Mouse (Mus musculus) layer of hippocampus, adult 9-10 months (tissue): ENCODE measurements at regions not wholly inside any gene's neighbourhood (a gene's known extent, or its start where the extent isn't known, plus 50 kb on each side); places are given as distances from the start of the nearest gene placed in this dataset.

Experiments used
- DNase-seq: peaks from one replicate; pipeline ENCODE4 v3.0.0; 2022; ENCODE audit warnings: low spot score

DNA sequence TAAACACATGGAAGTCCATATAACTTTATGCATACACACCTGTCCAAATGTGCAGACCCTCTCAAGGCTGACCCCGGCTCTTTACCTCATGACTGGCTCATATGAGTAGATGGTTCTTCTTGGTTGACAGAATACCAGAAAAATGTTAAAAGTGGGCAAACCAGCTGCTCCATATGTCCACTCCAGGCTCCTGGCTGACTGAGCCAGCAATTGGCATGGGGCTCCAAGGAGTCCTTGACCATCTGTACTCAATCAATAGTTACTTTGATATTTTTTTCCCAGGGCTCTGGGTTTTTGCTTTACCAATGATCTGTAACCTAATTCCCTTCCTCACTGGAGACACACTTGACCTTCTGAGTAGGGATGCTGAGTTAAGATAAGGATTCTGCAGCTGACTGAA, 345.5 kb downstream of the Ccser2 start:
- no peak for DNase-seq

DNA sequence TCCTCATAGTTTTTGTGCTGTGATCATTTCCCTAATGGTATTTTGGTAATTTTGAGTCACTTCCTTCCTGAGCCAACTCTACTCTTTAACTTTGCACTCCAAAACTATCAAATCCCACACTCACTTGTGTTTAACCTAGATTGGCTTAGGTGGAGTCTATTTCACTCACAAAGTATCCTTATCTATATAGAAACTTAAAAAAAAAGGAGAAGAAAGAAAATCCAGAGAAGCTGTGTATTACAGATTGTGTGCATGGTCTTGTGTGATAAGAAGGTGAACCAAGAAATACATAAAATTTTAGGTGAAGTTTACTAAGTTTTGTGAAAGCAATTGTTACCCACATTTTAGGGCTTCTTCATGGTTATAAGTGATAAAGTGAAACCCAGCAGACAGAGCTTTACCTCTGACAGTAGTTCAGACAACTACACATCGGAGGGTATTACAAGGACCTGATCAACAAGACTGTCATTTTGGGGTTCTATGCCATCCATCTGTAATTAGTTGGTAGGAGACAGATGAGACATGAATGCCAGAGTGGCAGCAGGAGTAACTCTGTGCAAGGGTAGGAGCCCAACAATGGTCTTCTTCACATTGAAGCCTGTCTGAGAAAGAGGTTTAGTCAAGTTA, 350.0 kb downstream of the Ccser2 start:
- DNase-seq, result no peak

DNA sequence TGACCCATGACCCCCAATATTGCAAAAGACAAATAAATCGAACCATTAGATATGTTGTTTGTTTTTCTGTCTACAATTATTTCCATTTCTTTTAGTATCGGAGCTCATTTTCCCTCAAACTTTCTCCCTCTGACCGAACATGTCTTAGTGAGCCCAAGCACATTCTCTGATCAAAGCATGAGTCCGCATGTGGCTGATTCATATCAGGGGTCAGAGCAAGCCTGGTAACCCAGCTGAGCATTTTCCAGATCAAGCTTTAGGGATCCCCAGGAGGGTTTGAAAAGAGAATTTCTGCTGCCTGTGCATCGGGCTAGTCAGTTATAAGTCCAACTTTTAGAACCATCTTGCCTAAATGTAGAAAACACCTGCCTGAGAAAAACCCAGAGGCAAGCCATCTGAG, 350.6 kb downstream of the Ccser2 start:
- DNase-seq, result no peak

DNA sequence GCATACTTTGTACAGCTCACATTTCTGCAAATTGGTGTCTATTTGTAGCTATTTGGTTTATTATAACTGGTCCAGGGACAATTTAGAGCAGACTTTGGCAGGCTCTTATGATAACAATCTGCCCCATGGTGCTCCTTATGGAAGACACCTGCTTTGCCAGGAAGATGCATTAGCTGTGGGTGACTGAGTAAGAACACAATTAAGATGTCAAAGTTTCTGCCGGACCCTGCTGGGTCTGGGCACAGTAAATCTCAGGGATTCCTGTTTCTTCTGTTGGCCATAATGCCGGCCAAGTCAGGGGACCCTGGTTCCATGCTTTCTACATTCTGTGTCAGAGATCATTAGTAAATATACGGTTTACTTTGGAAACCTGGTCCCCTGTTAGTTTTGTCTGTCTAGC, 353.7 kb downstream of the Ccser2 start:
- DNase-seq, result no peak

DNA sequence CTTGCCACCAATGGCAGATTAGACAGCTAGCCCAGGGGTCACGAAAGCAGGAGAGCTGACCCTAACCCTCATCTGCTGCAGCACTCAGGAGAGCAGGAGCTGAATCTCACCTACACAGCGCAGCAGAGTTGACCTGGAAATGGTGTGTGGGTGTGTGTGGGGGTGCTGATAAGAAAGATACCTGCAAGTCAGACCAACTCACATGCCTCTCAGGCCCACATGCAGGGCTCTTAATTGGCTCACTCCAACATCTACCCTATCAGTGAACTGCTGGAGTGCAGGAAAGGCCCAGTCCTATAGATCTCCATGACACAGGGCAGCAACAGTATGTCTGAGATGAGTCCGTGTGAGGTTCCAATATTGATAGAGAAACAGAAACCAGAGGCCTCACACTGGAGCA, 355.7 kb downstream of the Ccser2 start:
- DNase-seq, result no peak

DNA sequence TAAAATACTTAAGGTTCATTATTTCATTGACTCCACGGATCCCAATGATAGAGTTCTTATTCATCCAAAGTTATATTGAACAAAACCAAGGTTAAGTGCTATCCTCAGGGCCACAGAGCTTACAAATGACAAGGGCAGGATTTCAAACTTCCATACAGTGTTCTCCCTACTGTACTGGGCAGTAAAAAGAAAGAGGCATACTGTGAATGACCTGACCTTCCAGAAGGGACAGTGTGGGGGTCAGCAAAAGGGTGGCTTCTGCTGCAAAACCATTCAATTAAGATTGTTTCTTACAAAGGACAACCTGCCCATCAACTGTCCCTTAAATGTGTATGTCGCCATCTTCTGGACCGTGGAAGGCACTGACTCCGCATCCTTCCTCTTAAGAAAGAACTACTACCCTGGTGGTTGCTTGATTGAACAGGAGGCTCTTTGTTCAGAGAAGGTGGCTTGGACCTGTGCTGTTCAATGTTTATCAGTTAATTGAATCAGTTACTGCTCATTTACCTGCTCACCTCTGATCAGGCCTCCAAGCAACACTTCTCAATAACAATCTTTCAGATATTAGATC, 384.4 kb downstream of the Ccser2 start:
- DNase-seq, result no peak

DNA sequence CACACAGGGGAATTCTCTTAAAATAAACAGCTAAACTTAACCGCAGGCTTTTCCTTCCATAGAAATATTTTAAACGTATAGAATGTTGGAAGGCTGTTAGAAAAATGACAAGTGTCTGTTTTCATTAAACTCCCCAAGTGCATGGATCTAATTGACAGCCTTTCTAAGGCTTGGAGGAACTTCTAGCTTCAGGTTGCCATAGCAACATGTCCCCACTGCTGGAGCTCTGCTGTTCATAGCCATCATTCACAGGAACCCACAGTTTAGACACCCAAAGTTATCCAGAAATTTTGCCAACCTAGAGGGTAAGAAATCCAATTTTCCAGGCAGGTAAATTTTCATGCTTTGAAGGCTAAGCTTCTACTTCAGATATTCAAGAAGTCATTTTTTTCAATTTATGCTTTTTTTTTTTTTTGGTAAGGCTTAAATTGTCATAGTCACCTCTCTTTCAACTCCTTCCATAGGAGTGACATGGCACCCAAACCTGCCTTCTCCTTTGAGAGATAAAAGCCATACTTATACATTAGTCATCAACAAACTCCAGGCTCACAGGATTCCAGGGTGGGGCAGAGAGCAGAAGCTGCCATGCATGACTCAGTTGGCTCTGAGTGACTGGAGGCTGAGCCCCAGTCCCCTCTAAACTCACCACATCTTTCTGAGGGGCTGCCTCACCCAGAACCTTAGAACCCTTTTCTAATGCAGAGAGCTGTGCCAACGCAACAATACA, 385.1 kb downstream of the Ccser2 start:
- peak; percentile 18 for DNase-seq

DNA sequence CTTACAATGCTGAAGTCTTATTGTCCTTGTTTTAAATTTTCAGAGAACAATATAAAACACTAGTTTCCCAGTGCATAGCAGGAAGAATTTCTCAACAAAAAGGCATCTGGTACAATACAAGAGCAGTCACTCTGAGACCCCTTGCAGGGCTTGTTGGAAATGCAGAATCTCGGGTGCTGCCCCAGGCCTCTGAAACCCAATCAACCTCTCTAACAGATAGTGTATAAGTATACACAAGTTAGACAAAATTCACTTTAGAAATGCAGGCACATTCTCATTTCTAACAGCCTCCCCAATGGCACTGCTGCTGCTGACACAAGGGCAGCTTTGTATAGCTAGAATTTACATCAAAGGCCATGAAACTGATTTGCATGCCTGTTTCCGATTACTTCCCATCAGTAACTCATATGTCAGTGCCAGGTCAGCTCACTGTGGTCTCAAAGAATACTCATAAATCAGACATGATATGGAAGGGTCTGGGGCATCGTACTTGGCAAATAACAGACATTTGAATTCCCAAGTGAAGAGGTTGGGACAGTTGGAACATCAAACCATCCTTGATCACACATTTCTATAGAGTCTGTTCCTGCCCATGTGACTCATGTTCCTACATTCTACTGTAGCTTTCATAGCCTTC, 405.2 kb downstream of the Ccser2 start:
- DNase-seq, result no peak

DNA sequence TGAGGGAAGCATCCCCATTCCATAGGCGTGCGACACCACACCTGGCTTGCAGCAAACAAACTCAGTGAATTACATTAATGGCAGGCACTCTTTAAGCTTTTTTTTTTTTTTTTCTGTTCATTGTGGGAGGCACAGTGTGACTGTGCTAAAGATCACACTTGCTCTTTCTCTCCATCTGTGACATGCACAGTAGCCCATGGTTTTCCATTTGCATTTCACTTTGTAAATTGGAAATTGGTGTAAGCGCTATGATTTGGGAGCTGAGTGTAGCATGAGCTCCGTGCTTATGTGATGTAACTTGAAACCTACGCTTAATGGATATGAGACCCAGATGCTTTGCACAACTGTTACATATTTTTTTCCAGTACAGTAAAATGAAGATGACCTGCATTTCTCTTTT, 431.2 kb downstream of the Ccser2 start:
- no peak for DNase-seq

DNA sequence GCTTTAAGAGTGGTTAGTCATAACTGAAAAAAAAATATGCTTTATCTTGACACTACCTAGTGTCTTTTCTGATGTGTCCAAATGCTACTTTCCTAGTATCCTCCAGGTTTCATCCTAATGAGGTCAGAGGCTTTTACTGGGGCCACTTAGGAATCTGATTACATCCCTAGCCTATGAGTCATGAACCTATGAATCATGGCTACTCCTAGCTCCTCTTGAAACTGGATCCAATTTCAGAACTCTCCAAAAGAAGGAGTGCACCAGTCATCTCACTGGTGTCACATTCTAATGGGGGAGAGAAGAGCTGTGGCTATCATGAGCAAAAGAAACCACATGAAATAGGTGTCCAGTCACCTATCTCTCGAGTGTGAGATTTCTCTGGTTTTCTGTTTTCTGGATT, 432.6 kb downstream of the 4930474N05Rik start:
- no peak for DNase-seq

DNA sequence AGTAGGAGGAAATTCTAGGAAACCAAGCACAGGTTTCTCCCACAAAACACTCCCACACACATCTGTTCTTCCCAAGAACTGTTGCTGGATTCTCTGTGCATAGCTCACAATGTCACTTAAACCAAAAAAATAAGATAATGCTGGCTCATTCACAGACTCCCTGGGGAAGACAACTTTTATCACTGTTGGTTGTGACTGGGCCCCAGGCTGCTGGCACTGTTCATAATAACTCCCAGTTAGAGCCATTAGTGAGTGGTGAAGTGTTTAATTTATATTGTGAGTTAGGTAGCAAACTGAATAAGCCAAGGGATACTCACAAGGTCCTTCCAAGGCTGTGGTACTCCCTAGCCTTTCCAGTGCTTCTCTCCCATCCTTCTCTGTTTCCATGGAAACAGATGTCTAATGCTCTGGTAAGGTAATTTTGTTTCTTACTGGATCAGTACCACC, 430.9 kb downstream of the 4930474N05Rik start:
- DNase-seq, result peak; percentile 46

DNA sequence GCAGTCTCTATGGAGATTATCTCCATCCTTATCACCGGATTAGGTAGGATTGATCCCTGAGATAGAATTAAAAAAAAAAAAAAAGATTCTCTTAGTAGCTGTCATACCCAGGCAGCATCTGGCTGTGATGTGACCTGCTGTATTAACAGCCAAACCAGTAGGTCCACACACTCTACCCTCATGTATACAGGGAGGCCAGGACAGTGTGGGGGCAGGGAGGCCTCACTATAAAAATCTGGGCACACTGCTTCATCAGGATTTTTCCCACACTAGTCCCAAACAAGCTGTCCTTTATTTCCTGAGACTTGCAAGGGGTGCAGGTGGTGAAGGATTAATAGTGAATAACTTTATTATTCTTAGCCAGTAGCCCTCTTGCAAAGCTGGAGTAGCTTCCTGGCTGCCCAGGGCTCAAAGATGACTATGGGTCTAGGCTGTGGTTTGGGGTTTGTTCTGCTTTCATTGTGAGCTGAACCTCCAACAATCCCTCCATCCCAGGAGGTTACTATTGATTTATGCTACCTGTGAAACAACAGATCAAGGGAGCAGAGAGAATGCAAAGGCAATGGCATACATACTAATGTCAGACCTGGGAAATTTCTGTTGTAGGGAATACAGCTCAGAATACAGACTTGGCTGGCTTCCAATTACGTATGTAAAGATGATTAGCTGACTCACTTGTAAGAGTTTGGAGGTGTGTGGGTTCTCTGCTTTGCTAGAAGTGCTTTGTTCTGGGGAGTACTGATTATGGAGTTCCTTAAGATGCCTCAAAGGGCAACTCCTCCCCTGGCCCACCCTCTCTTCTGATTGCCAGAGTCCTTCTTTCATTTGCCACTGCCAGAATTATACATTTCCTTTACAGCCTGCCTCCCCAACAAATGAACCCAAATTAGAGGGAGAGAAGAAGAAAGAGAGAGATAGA, 407.6 kb downstream of the 4930474N05Rik start:
- DNase-seq, result no peak

DNA sequence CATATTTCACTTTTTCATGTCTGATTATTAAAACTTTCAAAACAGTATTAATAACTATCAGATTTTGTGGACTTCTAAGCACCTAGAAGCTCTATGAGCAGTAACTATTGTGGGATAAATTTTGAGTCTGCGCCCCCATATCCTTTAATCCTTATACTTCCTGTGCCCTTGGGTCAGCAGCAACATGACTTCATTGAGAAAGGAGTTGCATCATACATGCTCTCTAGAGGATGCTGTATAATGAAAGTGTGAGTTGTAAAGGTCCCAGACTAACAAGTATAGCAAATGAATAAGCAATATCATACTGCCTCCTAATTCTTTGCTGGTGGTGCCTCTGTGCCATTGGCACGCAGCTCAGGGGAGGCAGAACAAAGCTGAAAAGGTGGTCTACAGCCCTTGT, 404.6 kb downstream of the 4930474N05Rik start:
- no peak for DNase-seq

DNA sequence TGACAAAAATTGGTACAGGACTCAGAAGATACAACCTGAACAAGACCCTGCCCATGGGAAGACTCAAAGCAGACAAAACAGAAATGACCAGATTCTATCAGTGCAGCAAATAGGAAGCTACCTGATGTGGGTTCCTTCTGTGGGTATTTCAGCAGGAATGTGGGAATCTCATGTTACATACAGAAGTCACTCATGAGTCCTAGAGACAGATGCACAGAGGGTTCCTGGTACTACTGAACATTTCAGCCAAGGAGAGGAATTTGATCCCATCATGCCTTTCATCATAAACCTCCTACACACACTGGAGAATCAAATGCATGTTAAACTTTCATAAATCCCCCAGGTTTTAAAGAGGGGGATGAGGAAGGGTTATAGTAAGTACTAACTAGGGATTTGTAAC, 390.8 kb downstream of the 4930474N05Rik start:
- DNase-seq, result no peak

DNA sequence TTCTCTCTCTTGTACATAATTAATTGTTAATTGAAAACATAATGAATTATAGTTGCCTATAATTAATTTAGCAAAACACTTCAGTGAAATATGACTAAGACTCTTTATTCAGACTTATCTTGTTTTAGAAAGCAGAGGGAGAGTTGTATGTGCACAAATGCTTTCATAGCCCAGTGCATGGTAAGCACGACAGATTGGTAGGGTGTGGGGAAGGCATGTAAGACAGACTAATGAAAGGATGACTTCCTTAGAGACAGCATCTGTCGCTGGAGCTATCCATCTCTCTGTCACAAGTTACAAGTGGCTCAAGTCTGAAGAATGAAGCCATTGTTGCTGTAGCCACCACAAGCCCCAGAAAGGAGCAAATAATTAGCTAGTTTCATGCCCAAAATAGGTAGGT, 376.9 kb downstream of the 4930474N05Rik start:
- DNase-seq, result no peak

DNA sequence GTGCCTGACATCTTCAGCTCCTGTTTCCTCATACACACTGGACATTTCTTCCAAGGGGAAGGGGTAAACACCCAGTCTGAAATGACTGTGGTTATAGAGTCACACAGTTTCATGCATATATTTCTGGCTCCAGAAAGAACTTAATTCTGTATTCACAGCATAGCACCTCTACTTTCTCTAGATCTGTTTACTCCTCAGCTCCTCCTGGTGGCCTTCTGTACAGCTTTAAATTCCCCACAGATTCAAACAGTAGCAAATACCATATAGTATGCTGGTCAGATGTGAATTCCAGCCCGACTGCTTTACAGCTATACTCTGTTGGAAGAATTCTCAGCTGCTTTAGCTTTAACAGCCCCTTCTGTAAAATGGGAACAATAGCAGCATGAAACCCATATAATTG, 375.6 kb downstream of the 4930474N05Rik start:
- DNase-seq, result no peak

DNA sequence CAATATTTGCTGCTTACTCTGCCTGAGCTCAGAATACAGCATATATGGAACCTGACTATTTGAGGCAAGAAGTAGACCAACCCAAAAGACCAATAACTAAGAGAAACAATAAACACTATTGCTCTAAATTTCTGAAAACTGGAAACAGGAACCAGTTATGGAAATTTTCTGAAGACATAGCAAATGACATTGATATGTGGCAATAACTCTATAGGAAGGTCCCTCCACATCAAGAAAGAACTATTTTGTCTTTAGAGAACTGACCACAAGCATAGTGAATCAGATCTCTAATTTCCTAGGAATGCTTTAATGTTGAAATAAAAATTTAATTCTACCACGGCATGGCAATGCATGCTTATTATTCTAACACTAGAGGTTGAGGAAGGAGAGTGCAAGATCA, 358.3 kb downstream of the 4930474N05Rik start:
- no peak for DNase-seq

DNA sequence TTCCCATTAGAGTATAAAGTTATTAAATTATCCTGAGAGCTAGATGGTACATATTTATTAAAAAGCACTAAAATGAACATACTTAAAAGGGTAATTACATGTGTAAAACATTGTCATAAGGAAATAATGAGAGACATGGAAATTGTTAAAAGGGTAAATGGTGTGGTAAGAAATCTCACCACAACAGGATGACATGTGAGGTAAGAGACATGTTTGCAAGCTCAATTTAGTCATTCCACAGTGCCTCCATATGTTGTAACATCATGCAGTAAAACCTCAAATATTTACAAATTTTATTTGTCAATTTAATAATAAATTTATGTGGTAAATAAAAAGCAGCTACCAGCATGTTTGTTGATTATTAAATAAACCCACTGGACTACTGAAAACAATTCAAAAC, 355.4 kb downstream of the 4930474N05Rik start:
- DNase-seq, result no peak

DNA sequence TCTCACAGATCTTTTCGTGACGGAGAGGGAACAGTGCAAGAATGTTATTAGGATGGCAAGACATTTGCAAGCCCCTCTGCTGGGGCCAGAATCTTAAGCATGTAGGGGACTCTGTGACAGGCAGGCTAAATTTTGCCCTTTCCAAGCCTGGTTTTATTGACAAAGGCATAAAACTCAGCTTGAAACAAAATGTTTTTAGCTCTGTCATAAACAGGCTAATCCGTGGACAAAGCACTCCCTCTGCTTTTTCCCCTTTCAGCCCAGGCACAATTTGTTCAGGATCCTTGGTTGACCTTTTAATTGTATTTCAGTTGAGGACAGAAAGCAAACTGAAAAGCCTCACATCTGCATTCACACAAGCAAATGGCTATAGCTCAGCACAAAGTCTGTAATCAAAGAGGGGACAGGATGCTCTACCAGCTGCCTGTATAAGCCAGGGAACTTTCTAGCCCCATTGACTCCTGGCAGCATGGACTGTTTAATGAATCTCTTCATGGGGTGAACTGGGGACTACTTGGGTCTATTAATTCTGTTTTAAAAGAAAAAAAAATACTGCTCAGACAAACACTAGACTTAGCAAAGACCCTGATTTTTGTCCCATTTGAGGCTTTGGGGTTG, 320.0 kb downstream of the 4930474N05Rik start:
- DNase-seq, result no peak

DNA sequence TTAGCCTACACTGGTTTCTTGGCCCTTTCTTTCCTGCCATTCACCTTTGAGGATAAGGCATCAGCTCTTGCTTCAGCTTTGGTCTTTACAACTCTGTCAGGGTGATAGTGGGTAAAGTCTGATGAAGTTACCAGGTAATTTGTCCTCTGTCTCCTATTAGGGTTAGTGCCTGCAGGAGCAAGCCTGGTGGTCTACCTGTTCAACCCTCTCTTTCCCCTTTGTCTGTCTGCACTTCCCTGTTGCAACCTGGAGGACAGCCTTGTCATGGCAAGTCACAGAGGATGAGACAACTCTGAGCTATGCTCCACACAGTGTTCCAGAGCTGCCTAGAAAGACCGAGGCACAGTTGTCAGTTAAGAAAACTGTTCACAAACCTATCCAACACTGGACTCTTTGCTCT, 319.5 kb downstream of the 4930474N05Rik start:
- no peak for DNase-seq
